Mouse (Mus musculus): ENCODE data around the gene Nfib.

Nfib gene

DNA sequence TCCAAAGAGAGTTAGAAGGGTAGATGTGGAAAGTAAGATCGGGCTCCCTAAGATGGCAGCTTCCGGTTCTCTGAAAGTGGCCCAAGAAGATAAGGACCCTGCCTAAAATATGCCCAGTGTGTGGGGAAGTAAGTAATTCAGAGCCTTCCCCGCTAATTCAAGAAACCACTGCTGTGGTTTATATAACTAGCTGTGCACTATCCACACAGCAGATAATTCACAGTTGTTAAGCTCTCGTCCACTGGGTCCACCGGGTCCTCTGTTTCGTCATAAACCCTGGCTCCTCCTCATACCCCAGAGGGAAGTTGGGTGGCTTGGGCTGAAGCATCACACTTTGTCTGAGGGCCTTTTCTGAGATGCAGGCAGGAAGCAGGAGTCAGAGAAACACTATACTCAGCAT lies 19.5 kb downstream of the Nfib start:
- no peak for DNase-seq

DNA sequence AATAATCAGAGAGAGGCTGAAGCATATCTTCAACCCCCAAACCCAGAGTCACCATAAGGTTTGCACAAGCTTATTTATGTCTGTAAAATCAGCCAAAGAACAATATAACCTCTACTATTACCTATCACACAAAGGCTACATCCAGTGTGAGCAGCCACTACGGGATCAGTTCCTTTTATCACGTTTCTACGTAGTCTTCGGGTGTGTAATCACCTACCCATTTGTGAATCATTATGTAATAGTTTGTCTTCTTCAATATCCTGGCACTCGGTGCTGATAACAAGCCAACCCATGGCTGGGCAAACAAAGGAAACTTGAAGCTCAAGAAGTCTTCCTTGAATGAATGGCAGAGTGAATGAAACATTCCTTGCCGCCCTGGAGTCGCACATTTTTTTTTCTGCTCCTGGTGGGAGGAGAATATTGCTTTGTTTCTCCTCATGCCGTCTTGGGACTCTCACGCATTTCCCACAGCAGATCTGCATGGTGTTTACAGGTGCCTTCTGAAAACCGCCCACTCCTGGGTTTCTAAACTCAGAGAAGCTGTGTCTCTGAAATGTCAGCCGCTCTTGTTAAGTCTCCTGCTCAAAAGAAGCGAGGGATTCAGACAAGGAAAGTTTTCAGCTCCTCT lies 21.3 kb downstream of the Nfib start:
- DNase-seq, result no peak

DNA sequence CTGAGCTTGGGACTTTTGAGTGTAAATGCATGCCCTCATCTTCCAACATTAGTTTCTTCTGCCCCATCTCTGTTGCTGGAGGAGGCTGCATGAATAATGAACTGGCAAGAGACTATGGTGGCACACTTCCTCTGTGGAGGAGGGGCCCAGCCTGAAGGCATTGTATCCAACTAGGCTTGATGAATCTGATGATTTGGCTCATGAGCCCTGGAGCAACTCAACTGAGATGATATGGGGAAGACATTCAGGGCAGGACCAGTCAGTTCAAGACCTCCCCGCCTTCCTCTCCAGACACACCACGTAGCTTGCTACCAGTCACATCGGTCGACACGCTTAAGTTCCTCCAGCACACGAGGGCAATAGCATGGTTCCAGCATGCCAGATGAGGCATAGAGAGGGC lies 22.0 kb downstream of the Nfib start:
- DNase-seq, result no peak

DNA sequence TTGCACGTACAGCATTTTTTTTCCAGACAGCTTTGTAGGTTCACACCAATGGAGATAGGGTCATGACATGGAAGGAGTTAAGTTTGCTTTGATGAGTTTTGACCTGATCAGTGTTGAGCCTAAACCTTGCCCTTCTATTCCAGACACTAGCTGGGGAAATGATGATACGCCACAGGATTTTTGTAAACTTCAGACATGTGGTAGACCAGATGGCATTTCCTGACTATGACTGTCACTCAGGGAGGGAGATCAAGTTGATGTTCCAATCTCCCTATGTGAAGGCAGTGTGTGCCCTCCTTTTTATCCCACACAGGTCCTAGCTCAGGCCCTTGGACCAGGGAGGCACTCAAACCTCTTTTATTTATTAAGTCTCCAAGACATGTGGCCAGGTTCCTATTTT lies 29.4 kb downstream of the Nfib start:
- DNase-seq, result no peak

DNA sequence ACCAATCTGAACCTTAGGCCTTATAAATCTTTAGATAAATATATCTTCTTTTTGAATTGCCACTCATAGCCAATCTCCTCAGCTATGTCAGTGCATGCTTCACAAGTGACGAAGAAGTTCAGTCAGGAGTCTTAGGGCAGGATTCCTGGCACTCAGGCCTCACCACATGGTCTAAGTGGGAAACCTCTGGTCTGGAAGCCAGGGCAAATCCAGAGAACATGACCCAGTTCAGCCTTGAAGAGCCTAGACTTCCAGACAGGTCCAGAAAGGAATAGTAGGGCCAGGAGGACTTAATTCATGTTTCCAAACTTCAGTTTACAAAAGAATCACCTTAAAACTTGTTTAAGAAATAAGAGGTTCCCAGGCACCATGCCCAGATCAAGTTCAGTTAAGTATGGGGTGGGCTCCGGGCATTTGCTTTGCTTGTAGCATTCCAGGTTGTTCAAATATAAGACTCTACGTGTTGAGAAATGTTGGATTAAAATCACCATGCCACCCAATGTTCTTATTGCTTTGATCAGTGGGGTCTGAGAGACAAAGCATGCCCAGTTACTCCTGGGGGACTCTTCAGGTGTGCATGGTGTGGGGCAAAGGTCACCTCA lies 38.2 kb downstream of the Nfib start:
- DNase-seq, result no peak

DNA sequence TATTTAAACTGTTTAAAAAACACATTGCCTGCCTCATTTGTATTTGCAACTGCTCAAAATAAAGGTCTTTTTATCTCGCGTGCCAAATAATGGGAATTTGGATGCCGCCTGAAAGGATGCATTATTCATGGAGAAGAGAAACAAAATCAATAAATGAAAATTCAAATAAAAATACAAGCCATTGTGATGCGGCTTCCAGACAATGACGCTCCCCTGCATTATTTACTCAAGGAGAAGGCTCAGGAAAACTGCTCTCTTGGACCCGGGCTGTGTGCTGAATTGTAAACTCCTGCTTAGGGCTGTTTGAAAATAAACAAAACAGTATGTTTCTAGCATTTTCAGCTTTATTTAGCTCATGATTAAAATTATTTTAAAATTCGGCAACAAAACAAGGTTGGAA lies 41.1 kb downstream of the Nfib start:
- no peak for DNase-seq

DNA sequence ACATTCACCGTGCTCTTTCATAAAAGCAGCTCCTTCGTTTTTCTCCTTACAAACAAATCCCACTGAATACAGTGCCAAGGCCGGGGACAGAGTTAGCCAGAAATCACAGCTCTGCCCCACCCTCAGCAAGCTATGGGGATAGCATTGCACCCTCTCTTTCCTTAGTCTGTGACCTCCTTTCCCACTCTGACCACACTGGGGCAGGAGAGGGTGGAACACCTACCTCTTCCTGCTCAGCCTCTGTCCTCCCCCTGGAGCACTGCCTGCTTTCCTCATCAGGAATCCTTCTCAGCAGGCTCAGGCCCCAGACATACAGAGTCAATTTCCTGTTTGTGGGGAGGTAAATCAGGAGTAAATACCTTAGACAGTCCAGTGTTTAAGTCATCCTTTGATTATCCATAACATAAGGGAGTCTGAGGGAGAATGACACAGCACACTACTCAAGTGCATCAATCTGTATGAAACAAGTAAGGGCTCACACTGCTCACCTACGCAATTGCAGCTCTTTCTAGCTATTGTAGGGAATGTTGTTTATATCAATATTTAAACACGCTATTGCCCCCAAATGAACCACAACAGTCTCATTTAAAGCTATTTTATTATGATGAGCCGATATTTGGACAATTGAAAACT lies 41.7 kb downstream of the Nfib start:
- DNase-seq, result no peak

DNA sequence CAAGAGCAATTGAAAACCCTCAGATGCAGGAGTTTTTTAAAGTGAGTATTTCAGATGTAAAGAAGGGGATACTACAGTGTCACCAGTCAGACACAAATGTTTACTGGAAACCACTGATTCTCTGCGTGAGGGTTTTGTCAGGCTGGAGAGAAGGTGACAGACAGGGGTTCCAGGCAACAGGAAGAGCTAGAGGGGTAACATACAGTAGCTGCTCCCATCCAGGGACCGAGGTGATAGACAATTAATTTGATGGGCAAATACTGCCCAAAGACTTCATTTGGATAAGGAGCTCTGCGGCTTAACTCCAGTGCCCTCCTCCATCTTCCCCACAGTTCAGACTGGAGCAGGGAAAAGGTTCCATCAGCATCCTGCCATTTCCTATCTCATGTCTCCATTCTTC lies 42.9 kb downstream of the Nfib start:
- DNase-seq, result no peak

DNA sequence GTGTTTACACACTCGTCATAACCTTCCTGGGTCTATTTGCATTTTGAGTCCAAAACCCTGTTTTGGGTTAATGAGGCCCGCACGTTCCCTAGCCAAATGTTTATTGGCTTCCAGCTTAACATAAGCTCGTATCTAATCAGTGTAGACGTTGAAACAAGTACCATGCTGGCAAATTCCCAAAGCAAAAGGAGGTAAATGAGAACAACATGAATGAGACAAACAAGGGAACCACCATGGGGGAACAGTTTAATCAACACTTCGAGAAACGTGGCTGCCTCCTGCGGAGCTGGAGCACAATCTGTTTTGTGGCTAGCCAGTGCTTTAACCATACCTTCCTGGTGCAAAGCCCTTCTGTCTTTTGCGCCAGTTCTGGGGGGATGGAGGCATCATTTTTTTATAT lies 43.3 kb downstream of the Nfib start:
- DNase-seq, result no peak

DNA sequence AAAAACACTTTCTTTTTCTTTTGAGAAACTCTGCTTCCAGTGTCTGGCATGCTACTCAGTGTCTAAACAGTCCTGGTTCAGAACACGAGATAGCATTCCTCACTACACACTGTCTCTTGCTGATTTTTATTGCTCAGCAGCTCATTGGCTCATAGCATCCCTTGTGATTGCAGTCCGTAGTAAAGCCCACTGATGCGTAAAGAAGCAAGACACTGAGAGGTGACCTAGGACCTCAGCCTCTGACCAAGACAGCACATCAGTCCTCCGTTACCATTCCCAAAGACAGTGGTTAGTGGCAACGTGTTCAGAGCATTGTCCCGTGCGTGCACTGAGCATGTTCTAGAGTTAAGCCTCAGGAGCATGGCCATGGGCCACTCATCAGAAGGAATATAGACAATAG lies 44.3 kb downstream of the Nfib start:
- DNase-seq, result no peak

DNA sequence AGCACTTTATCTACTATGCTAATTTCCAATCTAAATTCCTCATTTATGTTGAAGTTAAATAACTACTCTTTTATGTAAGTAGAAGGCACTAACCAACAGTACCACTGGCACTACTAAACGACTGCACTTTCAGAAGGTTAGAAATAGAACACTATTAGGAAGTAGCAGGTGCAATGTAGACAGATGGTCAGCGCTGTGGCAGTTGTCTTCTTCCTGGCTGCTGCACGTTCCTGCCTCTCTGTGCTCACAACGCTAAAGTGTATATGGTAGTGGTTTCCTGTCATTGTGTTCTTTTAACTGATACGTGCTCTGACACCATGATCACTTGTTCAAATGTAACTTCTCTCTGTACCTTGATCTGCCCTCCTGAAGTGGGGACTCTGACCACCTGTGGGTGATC lies 59.9 kb downstream of the Nfib start:
- no peak for DNase-seq

DNA sequence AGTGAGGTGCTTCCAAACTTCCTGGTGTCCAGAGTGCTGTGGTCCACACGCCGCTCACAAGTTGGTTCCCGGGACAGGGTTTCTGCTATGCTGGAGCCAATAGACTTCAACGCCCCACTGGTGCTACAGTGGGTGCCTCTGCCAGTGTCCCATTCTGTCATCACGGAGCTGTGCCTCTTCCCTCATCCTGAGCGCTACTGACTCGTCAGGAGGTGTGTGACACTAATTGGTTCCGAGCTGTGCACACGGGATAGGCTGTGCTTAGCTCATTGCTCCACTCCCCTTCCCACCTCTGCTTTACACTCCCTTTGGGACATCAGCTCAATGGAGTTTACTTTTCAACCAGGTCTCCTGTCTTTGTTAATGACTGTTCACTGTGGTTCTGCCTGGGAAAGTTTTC lies 60.8 kb downstream of the Nfib start:
- no peak for DNase-seq

DNA sequence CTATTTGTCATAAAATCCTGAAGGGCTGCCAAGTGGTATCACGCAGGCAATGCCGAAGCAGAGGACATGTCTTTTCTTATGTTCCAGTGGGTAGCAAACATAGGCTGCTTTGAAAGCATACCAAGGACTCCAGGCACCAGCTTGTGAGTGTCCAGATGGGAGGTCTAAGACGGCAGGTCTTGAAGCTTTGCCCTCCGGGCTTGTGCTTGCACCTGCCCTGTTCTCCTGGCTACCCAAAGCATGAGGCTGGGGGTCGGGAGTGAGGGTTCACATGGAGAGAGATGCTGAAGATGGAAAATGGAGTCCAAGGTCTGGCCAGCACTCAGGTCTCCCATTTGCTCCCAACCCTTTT lies 61.8 kb downstream of the Nfib start:
- DNase-seq, result no peak

DNA sequence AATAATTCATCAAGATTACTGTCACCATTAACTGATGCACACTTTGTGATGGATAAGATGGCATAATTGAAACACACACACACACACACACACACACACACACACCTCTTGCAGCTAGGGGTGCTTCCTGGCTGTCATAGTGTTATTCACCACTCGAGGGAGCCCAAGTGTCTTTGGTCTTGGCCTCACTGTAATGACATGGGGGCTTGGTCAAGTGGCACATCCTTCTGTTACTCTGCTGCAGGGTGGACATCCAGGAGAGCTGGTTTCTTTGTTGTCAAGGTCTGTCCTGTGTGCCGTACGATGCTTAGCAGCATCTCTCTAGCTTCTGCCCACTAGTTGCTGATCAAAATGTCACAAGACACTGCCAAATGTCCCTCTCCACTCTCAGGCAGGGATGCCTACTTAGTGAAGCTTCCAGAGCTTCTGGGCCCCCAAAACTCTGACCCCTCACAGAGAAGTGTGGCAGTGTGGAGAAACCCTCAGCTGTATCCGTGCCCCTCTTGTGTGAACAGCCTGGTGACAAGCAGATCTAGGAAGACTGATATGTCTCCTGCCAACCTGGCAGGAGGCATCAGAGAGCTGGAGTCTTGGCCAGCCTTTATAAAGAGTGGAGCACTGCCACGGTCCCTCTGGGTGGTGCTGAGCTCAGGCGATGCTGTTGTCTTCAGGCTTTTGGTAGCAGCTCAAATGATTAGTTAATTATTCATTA lies 62.4 kb downstream of the Nfib start:
- no peak for DNase-seq

DNA sequence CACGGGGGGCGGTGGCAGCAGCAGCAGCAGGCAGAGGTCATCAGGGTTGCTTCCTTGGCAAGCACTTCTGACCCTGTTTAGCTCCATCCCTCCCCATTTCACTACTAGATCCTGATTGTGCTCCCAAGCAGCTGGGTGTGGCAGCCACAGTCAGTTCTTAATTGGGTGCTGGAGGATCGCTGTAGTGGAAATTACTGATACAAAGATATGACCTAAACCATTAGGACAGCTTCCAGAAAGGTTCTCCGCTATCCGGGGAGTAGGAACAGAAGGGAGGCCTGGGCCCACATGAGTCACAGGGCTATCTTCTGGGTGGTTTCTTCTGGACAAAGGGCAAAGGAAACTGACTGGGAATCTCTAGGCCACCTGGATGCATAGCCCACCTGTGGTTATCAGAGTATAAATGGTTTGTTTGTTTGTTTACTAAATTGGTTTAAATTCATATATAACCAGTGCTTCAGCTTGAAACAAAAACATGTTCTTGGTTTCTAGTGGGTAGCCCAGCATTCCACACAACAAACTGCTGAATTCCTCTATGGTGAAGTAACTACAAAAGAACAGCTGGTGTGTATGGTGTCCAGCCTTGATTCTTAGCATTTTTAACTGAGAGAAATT lies 64.4 kb downstream of the Nfib start:
- DNase-seq, result no peak

DNA sequence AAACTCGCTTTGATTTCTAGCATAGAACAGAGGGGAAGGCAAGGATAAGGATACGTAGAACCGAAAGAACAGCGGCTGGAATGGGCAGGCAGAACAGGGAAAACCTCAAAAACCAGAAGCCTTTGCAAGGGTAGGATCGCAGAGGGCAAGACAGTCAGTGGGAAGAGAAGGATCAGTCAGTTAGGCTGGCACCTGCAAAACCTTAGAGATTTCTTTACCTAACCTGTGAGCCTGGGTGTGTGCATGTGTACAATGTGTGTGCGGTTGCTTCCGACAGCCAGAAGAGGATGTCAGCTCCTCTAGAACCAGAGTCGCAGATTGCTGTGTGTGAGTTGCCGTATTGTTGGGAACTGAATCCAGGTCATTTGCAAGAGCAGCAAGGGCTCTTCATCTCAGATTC lies 67.3 kb downstream of the Nfib start:
- DNase-seq, result no peak

DNA sequence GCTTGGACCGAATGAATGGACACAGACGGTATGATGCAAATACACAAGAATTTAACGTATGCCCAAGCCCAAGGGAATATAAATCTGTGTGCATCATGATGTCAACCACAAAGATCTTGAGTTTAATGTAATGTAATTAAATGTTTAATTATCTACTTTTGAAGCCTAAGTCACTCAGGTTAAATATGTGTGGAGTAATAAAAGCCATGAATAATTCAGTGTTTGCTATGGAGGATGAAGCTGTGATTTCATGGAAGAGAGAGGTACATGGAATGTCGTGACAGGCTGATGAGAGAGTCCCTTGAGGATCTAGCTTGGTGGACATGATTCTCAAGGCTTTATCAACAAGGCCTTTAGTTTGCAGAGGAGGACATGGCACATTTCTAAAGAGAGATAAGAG lies 67.9 kb downstream of the Nfib start:
- DNase-seq, result no peak

DNA sequence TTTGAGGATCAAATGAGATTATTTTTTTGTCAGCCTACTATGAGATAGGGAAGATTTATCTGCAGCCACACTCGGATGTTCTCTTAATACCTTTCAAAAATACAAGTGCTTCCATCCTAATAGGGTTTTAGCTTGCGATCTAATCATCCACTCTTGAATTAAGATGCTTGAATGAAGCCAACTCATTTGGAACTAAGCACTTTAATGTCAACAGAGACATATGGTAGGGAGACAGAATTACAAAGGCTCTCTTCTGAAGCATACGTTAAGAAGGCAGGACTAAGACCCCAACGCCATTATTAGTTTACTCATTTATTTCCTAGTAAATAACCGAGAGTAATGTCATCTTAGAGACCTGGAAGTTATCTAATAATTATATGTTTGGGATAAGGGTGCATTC lies 68.9 kb downstream of the Nfib start:
- no peak for DNase-seq

DNA sequence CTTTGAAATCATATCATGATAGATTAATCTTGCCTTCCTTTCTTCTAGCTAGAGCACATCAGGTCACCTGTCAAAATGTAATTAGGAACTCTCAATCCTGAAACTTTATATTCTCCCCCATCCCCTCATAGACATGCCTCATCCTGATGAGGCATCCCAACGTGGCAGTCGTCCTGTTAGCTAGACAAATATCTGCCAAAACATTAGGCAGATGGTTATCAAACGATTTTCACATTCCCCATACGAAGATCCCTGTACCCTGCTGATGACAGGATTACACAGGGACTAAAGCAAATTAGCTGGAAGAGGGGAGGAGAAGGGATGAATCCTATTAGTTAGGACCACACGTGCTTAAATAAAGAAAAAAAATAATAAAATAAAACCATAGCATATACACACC lies 69.7 kb downstream of the Nfib start:
- no peak for DNase-seq

DNA sequence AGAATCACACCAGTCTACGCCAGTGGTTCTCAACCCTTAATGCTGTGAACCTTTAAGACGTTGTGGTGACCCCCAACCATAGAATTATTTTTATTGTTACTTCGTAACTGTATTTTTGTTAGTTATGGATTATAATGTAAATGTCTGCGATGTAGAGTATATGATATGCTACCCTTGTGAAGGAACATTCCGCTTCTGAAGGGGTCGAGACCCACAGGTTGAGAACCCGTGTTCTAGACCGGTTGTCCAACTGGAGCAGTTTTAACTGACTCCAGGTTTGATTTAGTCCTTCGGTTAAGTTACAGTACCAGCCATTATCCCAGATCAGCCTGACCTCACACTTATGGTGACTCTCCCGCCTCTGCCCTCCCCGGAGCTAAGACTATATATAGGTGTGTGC lies 70.4 kb downstream of the Nfib start:
- no peak for DNase-seq

DNA sequence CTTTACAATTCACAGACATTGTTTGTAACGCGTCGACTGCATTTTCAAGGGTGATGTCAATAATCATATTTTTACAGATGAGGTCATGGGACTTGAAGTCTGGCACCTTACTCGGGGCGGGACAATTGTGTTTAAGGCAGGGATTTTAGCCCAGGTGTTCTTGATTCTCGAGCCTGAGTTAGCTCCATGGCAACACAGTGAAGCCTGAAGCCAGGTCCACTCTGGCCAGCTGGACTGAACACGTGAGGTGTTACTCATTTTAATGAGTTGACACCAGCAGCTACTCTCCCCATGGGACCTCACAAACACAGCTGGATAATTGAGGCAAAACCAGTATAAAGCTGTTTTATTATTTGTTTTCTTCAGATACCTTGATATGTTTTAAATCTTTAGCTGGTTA lies 71.2 kb downstream of the Nfib start:
- no peak for DNase-seq

DNA sequence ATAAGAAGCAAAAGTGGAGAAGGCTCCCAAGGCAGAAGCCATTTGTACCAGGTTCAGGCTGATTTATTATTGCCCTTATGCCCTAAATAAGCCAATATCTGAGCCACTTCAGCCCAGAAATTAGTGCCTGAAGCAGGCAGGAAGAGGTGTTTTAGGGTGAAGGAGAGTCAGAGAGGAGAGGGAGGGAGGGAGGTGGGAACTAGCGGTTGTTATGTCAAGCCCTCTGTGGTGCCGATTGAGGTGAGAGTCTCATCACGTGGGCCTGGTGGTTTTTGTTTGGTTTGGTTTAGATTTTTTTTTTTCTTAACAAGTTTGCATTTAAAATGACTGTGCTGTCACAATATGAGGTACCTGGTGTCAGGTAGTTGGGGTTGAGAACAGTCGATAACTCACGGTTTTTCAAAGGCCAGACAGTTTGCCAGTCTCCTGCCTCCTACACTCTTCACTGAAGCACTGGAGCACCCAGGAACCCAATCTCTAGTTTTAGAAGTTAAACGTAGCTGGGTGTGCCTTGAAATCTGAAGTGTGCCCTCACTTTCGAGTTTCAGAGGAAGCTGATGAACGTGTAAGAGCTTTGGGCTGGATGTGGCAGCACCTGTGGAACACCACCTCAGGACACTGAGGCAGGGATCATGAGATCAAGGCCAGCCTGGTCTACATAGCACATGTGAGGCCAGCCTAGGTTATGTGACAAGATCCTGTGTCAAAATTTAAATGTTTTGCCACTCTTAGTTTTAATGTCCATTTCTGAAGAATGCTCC lies 81.1 kb downstream of the Nfib start:
- DNase-seq, result no peak

DNA sequence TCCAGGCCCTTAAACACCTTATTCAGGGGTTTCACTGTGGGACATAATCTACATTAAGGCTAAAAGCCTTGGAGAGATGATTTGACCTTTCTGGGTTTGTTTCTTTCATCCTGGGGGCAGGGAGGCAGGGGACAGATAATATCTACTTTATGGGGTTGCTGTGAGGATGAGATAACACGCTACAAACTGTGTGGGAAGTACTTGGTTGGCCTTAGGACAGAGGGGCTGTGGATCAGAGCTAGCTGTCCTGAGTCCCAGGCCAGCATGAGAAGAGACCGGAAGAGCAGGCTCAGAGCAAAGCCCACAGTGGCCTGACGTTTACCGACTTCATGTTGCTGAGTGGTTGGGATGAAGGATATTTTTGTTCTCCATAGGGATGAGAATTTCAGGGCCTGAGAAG lies 81.7 kb downstream of the Nfib start:
- DNase-seq, result no peak

All from kidney, adult 11 months (tissue).